Mouse (Mus musculus) macrophage (primary cell): ENCODE results near the gene Cyp2j8. TPM values are rescaled to one million over a fixed set of nuclear protein-coding genes. Genes with fewer than 3 reads are reported as not detected.
A peak's percentile ranks its signal among the peaks of the same experiment; 100 is the strongest.
"Not testable (repeated sequence)": the region's sequence is repeated elsewhere in the genome, so short reads cannot be mapped to it uniquely, and the experiment has no call there.

ENCODE experiments used
- H3K27ac ChIP-seq: fragments of 350-480 bp; formaldehyde crosslinking; 2 replicates; pipeline ENCODE4 v1.9.0; 2021
- H3K36me3 ChIP-seq: fragments of 350-480 bp; formaldehyde crosslinking; 2 replicates; pipeline ENCODE4 v1.9.0; 2021; ENCODE audit errors: inconsistent target
- H3K4me3 ChIP-seq: fragments of 350-480 bp; formaldehyde crosslinking; 2 replicates; pipeline ENCODE4 v1.9.0; 2021; ENCODE audit errors: inconsistent target
- H3K79me2 ChIP-seq: fragments of 350-480 bp; formaldehyde crosslinking; 2 replicates; pipeline ENCODE4 v1.9.0; 2021; ENCODE audit errors: inconsistent target
- WGBS: methylation state at CpG from one replicate; pipeline ENCODE4 v1.1.7; 2026; ENCODE audit warnings: inconsistent platforms; ENCODE audit not compliant: missing documents; 5-methylcytosine and 5-hydroxymethylcytosine counted together
- polyA plus RNA-seq: library from polyadenylated mRNA; stranded (reverse); fragments of 250-400 nt; gene quantifications from 3 replicates; pipeline ENCODE4 v1.2.4, GENCODE M21; 2018; ENCODE audit warnings: inconsistent platforms
- total RNA-seq, 78 experiments: library from RNA; depleted of rRNA; stranded (reverse); fragments of 250-400 nt; gene quantifications; 1 replicate in 9 of 78; 2 replicates in 24 of 78; 3 replicates in 43 of 78; 4 replicates in 2 of 78; pipeline ENCODE4 v1.2.4; 2018; ENCODE audit warnings: inconsistent platforms in 56 of 78

Gene Cyp2j8
- not detected for total RNA-seq (2018; cell fraction: chromatin; rRNA removed)
- not detected for total RNA-seq (2018; cell fraction: cytosol; rRNA removed)
- total RNA-seq (2018; cell fraction: nucleus; rRNA removed) = not detected
- polyA plus RNA-seq = not detected in 3 replicates

- Histone ChIP-seq H3K79me2 (no peaks in the 10 kb centered on the region), H3K36me3 (no peaks in the 10 kb centered on the region), H3K4me3 (no peak within 1 kb of the TSS), H3K27ac (no peak within 1 kb of the TSS)
- 92% methylated on average over 1 of the region's 1 CpGs for WGBS
Measured at GRCm38 (mm10) chr4:96507286-96507685, at the start of gene Cyp2j8. Cyp2j8 (minus strand) TSS chr4:96507386.

GRCm38 (mm10) chr4:96553133-96553819 is 46.1 kb upstream of the Cyp2j8 start, which contains the start of gene Cyp2j6:
Cyp2j6 (minus strand) TSS chr4:96553661.
- Histone ChIP-seq H3K27ac (no peak within 1 kb of the TSS), H3K4me3 (peak within 1 kb of the TSS; percentile 39), H3K79me2 (no peaks in the 10 kb centered on the region), H3K36me3 (no peaks in the 10 kb centered on the region)
- under 1% methylated on average over 16 of the region's 16 CpGs for WGBS

- no peaks in the 10 kb centered on the region for H3K79me2 ChIP-seq
- no peak overlapping the region for H3K27ac ChIP-seq
- no peak overlapping the region for H3K4me3 ChIP-seq
- WGBS = 52% methylated on average over 3 of the region's 3 CpGs
- H3K36me3 ChIP-seq = no peaks in the 10 kb centered on the region
Measured at GRCm38 (mm10) chr4:96551619-96552018, 44.4 kb upstream of the Cyp2j8 start.

DNA sequence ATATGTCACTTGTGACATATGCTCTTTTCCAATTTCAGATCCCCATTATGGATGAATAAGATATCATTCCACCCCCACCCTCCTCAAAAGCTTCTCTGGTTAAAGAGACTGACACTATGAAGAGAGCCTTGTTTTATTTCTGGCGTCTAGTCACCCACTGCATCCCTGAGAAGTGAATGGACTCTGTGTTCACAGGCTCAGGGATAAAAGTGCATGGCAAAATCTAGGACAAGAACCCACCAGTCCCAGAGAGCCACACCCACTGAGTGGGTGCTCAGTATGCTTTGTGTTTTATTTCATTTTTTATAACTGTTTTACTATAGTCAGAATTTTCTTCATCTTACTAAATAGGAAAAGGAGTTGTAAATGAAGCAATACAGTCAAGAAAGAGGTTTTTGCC is 38.8 kb upstream of the Cyp2j8 start:
- no peak overlapping the region for H3K27ac ChIP-seq
- H3K79me2 ChIP-seq = no peaks in the 10 kb centered on the region
- whole genome bisulfite sequencing = 80% methylated on average over 1 of the region's 1 CpGs
- H3K36me3 ChIP-seq = no peaks in the 10 kb centered on the region
- H3K4me3 ChIP-seq = no peak overlapping the region

- no peaks in the 10 kb centered on the region for H3K79me2 ChIP-seq
- H3K36me3 ChIP-seq = no peaks in the 10 kb centered on the region
- no peak overlapping the region for H3K27ac ChIP-seq
- H3K4me3 ChIP-seq = no peak overlapping the region
- WGBS = 6% methylated on average over 1 of the region's 1 CpGs
Measured at GRCm38 (mm10) chr4:96525772-96526171, 18.6 kb upstream of the Cyp2j8 start.

DNA sequence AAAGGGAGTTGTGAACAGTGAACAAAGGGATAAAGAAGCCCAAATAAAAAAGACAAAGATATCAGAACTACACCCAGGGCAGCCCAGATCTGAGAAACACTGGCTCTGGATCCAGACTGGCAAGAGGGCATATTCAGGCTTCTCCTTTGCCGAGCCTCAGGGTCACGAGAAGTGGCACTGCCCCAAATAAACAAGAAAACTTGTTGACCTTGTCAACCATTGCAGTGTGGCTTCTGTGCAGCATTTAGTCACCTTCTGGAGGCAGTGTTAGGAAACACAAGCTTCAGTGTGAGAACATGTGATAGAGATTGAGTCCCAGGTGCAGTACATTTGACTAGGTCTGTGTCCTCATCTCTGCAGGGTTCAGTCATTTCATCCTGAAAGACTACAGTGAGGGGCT is 15.1 kb upstream of the Cyp2j8 start:
- Histone ChIP-seq H3K27ac (no peak overlapping the region), H3K36me3 (no peaks in the 10 kb centered on the region), H3K79me2 (no peaks in the 10 kb centered on the region), H3K4me3 (no peak overlapping the region)
- WGBS = 100% methylated on average over 2 of the region's 2 CpGs

- Histone ChIP-seq H3K36me3 (no peaks in the 10 kb centered on the region), H3K79me2 (no peaks in the 10 kb centered on the region), H3K27ac (no peak overlapping the region), H3K4me3 (no peak overlapping the region)
- 5% methylated on average over 3 of the region's 3 CpGs for WGBS
Measured at GRCm38 (mm10) chr4:96510083-96510482, 2.9 kb upstream of the Cyp2j8 start.

- H3K4me3 ChIP-seq, H3K27ac ChIP-seq, H3K36me3 ChIP-seq, H3K79me2 ChIP-seq: not testable (repeated sequence)
- 86% methylated on average over 28 of the region's 30 CpGs for WGBS
Measured at GRCm38 (mm10) chr4:96463311-96464060, 43.7 kb downstream of the Cyp2j8 start.

Other genes starting within 250 kb of the Cyp2j8 start
- gene Cyp2j11, start 158.7 kb downstream of the Cyp2j8 start, polyA plus RNA-seq = not detected in 3 replicates
- 3.4 to 6.8 TPM (median 3.4 TPM) in 3 replicates for gene Cyp2j6, start 46.3 kb upstream of the Cyp2j8 start, polyA plus RNA-seq
- gene Cyp2j9, start 84.2 kb upstream of the Cyp2j8 start, polyA plus RNA-seq = 0.12 to 0.33 TPM (median 0.20 TPM) in 3 replicates
- gene Cyp2j5, start 156.8 kb upstream of the Cyp2j8 start, polyA plus RNA-seq = not detected in 3 replicates